In genomic region chr15:97849116-97849911, GRCm38 (mm10) we compare ENCODE assay signal across 8 mouse cellular contexts. TPM values are rescaled to one million over a fixed set of nuclear protein-coding genes. Genes with fewer than 3 reads are reported as not detected.
A peak's percentile ranks its signal among the peaks of the same experiment; 100 is the strongest.
DNase-seq lines count a peak whose midpoint lies in the region; ATAC-seq and TF ChIP-seq lines count a peak whose summit lies in the region.

No protein-coding gene starts in this region.

- H3K27ac ChIP-seq in intestine, postnatal 0 days (ENCODE audit: low read depth, low read length): no peak overlapping the region
- peak overlapping the region; percentile 66 for H3K27ac ChIP-seq in midbrain, embryonic 10.5 days (replicated peaks)

- peak overlapping the region; percentile 62 for H3K4me2 ChIP-seq in intestine, postnatal 0 days (replicated peaks; ENCODE audit: low read depth)

- H3K9ac ChIP-seq in intestine, postnatal 0 days (ENCODE audit: low read depth, low read length): no peak overlapping the region

- DNase-seq in urinary bladder, adult 18-20 months (ENCODE audit: low spot score in 2 of 2): peak; percentile 59 to 80
- DNase-seq in urinary bladder, adult 2 months (ENCODE audit: low spot score): no peak
- DNase-seq in embryo, embryonic 9.5 days (ENCODE audit: extremely low spot score): peak; percentile 85
- DNase-seq in left cerebral cortex, postnatal 36 days (ENCODE audit: low spot score in 2 of 2): peak; percentile 74 to 83
- peak; percentile 84 for DNase-seq in midbrain, embryonic 10.5 days (ENCODE audit: low spot score)
- DNase-seq in skeletal muscle tissue, adult 2 months (ENCODE audit: low read depth, low spot score): peak; percentile 87

- intact Hi-C loops in left cerebral cortex, postnatal 36 days (cut with DNase I): loop anchor here (2.0 to 5.0 kb wide), 3 partner anchors 37 to 131 kb away; no protein-coding TSS in a partner anchor

- WGBS in intestine, postnatal 0 days: 7% methylated on average over 19 of the region's 19 CpGs
- WGBS in midbrain, embryonic 10.5 days: 8% methylated on average over 19 of the region's 19 CpGs

- peak overlapping the region; percentile 14; the same call in 1 of the 2 replicates for H3K4me3 ChIP-seq in intestine, postnatal 0 days (ENCODE audit: low read depth, low read length)
- peak overlapping the region; percentile 51 for H3K4me3 ChIP-seq in midbrain, embryonic 10.5 days

- no peaks in the 10 kb centered on the region for H3K4me1 ChIP-seq in intestine, postnatal 0 days (replicated peaks; ENCODE audit: control insufficient read depth, insufficient read depth, low read length)
- H3K4me1 ChIP-seq in midbrain, embryonic 10.5 days: peaks cover 4% of the 10 kb centered on the region; the same call in 1 of the 2 replicates

- peak; percentile 91 for TF ChIP-seq CTCF in intestine, postnatal 0 days (IDR thresholded peaks at IDR 0.05; ENCODE audit: low read depth)

- H3K27me3 ChIP-seq in intestine, postnatal 0 days (replicated peaks; ENCODE audit: control insufficient read depth, insufficient read depth, low read length): no peaks in the 10 kb centered on the region
- H3K27me3 ChIP-seq in midbrain, embryonic 10.5 days (ENCODE audit: low read depth, poor library complexity, severe bottlenecking): no peaks in the 10 kb centered on the region; the same call in 1 of the 2 replicates

- H3K9me3 ChIP-seq in intestine, postnatal 0 days (ENCODE audit: control insufficient read depth): no peaks in the 10 kb centered on the region
- no peaks in the 10 kb centered on the region for H3K9me3 ChIP-seq in midbrain, embryonic 10.5 days (replicated peaks)

- ATAC-seq in granulocyte monocyte progenitor cell, adult 5-6 weeks (replicated peaks; ENCODE audit: poor library complexity, severe bottlenecking): peak; percentile 68
- ATAC-seq in intestine, postnatal 0 days: peak; percentile 55

- no peaks in the 10 kb centered on the region for H3K36me3 ChIP-seq in intestine, postnatal 0 days (ENCODE audit: control insufficient read depth, insufficient read depth)
- H3K36me3 ChIP-seq in midbrain, embryonic 10.5 days: no peaks in the 10 kb centered on the region

RNA-seq across cellular contexts. Expression of gene Hdac7, which starts 5.0 kb away (rescaled TPM):
- polyA plus RNA-seq in urinary bladder, adult 2 months (2012; rRNA removed): 45.3 and 45.8 TPM in 2 replicates
- 33.3 and 52.1 TPM in 2 replicates for total RNA-seq in granulocyte monocyte progenitor cell, adult 5-6 weeks (2014; fragmentation: Nextera tagmentation)
- total RNA-seq in granulocyte monocyte progenitor cell, adult 5-6 weeks (2017): 3.5 and 6.1 TPM in 2 replicates
- 7.8 and 9.2 TPM in 2 replicates for polyA plus RNA-seq in intestine, postnatal 0 days (2015; fragmentation: Nextera tagmentation; extraction: Ambion mirVana)
- 10 to 100 TPM; 21.4 to 36.4 TPM for total RNA-seq in left cerebral cortex, postnatal 36 days (2021)
- 23.9 and 24.7 TPM in 2 replicates for polyA plus RNA-seq in midbrain, embryonic 10.5 days (2016; fragmentation: Nextera tagmentation; extraction: Ambion mirVana)
